Mouse (Mus musculus): ENCODE data around the gene Tmem200b. TPM values are rescaled to one million over a fixed set of nuclear protein-coding genes. Genes with fewer than 3 reads are reported as not detected.

The Tmem200b gene
- polyA plus RNA-seq (2014; fragmentation: Illumina TruSeq; extraction: RNeasy Lipid Tissue Mini Kit (QIAGEN cat#74804); ENCODE audit: low read depth, low replicate concordance): not detected

GRCm38 (mm10) chr4:131921461-131922346, at the start of gene Tmem200b:
TSS of gene Tmem200b (plus strand) at chr4:131921771.

GRCm38 (mm10) chr4:131873293-131874168, 48.0 kb upstream of the Tmem200b start, which contains the start of gene Srsf4:
TSS of gene Srsf4 (plus strand) at chr4:131873617.

Other genes starting within 250 kb of the Tmem200b start
- 14.8 TPM for gene Ptpru, start 83.5 kb upstream of the Tmem200b start, polyA plus RNA-seq (2014; fragmentation: Illumina TruSeq; extraction: RNeasy Lipid Tissue Mini Kit (QIAGEN cat#74804); ENCODE audit: low read depth, low replicate concordance)
- gene Mecr, start 78.3 kb upstream of the Tmem200b start, polyA plus RNA-seq (2014; fragmentation: Illumina TruSeq; extraction: RNeasy Lipid Tissue Mini Kit (QIAGEN cat#74804); ENCODE audit: low read depth, low replicate concordance): 4.8 TPM
- gene Srsf4, start 48.2 kb upstream of the Tmem200b start, polyA plus RNA-seq (2014; fragmentation: Illumina TruSeq; extraction: RNeasy Lipid Tissue Mini Kit (QIAGEN cat#74804); ENCODE audit: low read depth, low replicate concordance): 13.8 TPM
- gene Gm10300, start 152.9 kb downstream of the Tmem200b start, polyA plus RNA-seq (2014; fragmentation: Illumina TruSeq; extraction: RNeasy Lipid Tissue Mini Kit (QIAGEN cat#74804); ENCODE audit: low read depth, low replicate concordance): not detected
- 43.0 TPM for gene Epb41, start 153.6 kb downstream of the Tmem200b start, polyA plus RNA-seq (2014; fragmentation: Illumina TruSeq; extraction: RNeasy Lipid Tissue Mini Kit (QIAGEN cat#74804); ENCODE audit: low read depth, low replicate concordance)
- 0.23 TPM for gene Oprd1, start 222.7 kb downstream of the Tmem200b start, polyA plus RNA-seq (2014; fragmentation: Illumina TruSeq; extraction: RNeasy Lipid Tissue Mini Kit (QIAGEN cat#74804); ENCODE audit: low read depth, low replicate concordance)

Measured in adrenal gland, adult 10 weeks (tissue).